Mouse (Mus musculus) midbrain, embryonic 14.5 days (tissue): ENCODE results near the gene Gm10065. TPM values are rescaled to one million over a fixed set of nuclear protein-coding genes. Genes with fewer than 3 reads are reported as not detected.
A peak's percentile ranks its signal among the peaks of the same experiment; 100 is the strongest.

Source experiments
- ATAC-seq: fragments of 200-750 bp; cut with Nextera tagmentation; 2 replicates; pipeline ENCODE4 v1.8.0; 2017; ENCODE audit warnings: moderate number of reproducible peaks, moderate library complexity; ENCODE audit not compliant: low FRiP score, low TSS enrichment
- DNase-seq: peaks from one replicate; pipeline ENCODE4 v3.0.0-alpha.2; 2015
- H3K27ac ChIP-seq: fragments of 300-500 bp; sonication (generic); replicated peaks from 2 replicates; pipeline ENCODE4 v1.5.1; 2014; ENCODE audit warnings: mild to moderate bottlenecking, low read depth, low read length, moderate library complexity
- H3K27me3 ChIP-seq: fragments of 300-500 bp; sonication (generic); 2 replicates; pipeline ENCODE4 v1.6.1; 2014; ENCODE audit warnings: low read length, control low read depth, mixed read lengths; ENCODE audit not compliant: control insufficient read depth, insufficient read depth
- H3K36me3 ChIP-seq: fragments of 300-500 bp; sonication (generic); 2 replicates; pipeline ENCODE4 v1.6.1; 2014; ENCODE audit warnings: low read length, control low read depth; ENCODE audit not compliant: control insufficient read depth, insufficient read depth
- H3K4me1 ChIP-seq: fragments of 300-500 bp; sonication (generic); 2 replicates; pipeline ENCODE4 v1.6.1; 2014; ENCODE audit warnings: mild to moderate bottlenecking, antibody characterized with exemption, low read length, control low read depth; ENCODE audit not compliant: control insufficient read depth, insufficient read depth
- H3K4me2 ChIP-seq: fragments of 300-500 bp; sonication (generic); 2 replicates; pipeline ENCODE4 v1.6.1; 2014; ENCODE audit warnings: mild to moderate bottlenecking, low read length, moderate library complexity
- H3K4me3 ChIP-seq: fragments of 300-500 bp; sonication (generic); replicated peaks from 2 replicates; pipeline ENCODE4 v1.5.1; 2014; ENCODE audit warnings: low read depth, low read length
- H3K9ac ChIP-seq: fragments of 300-500 bp; sonication (generic); replicated peaks from 2 replicates; pipeline ENCODE4 v1.6.1; 2014; ENCODE audit warnings: mild to moderate bottlenecking, low read length, moderate library complexity
- H3K9me3 ChIP-seq: fragments of 300-500 bp; sonication (generic); 2 replicates; pipeline ENCODE4 v1.6.1; 2016; ENCODE audit warnings: low read length, control low read depth, mixed read lengths; ENCODE audit not compliant: control insufficient read depth
- WGBS: fragments of 180-500 bp; shearing (Covaris S2); extraction: QIAGEN DNeasy Blood & Tissue Kit; methylation state at CpG from one replicate; pipeline ENCODE4 v1.1.7; 2014; 5-methylcytosine and 5-hydroxymethylcytosine counted together
- microRNA counts: library from miRNA; unstranded; fragments of <30 nt; microRNA quantifications from one replicate; lab custom pipeline; 2016
- microRNA-seq: library from miRNA; unstranded; fragments of <30 nt; microRNA quantifications from one replicate; pipeline ENCODE4, GENCODE M21; 2016
- polyA plus RNA-seq: library from polyadenylated mRNA; unstranded; fragments of >200 nt; fragmentation: Nextera tagmentation; extraction: Ambion mirVana; gene quantifications from 2 replicates; pipeline ENCODE4 v1.2.1, GENCODE M21; 2014

Gm10065 gene
- polyA plus RNA-seq, 1 experiment from 2014 or later, result not detected

- DNase-seq, result no peak
- H3K27me3 ChIP-seq, result no peaks in the 10 kb centered on the region
- H3K9ac ChIP-seq, result no peak overlapping the region
- 88% methylated on average over 16 of the region's 16 CpGs for WGBS
- no peak overlapping the region for H3K4me3 ChIP-seq
- no peak overlapping the region for H3K27ac ChIP-seq
- no peak for ATAC-seq
- no peak overlapping the region for H3K4me2 ChIP-seq
- peaks cover 59% of the 10 kb centered on the region for H3K36me3 ChIP-seq
- peaks cover 11% of the 10 kb centered on the region for H3K4me1 ChIP-seq
- no peaks in the 10 kb centered on the region for H3K9me3 ChIP-seq
Observed at GRCm38 (mm10) chr13:21447856-21448614, 31.2 kb downstream of the Gm10065 start.

- Histone ChIP-seq H3K9me3 (no peaks in the 10 kb centered on the region), H3K36me3 (peaks cover 63% of the 10 kb centered on the region), H3K4me1 (no peaks in the 10 kb centered on the region), H3K9ac (no peak overlapping the region), H3K27me3 (no peaks in the 10 kb centered on the region), H3K4me2 (no peak overlapping the region), H3K27ac (no peak overlapping the region), H3K4me3 (no peak overlapping the region)
- DNase-seq (no peak), ATAC-seq (no peak)
- 90% methylated on average over 9 of the region's 9 CpGs for WGBS
Observed at GRCm38 (mm10) chr13:21446796-21447195, 32.4 kb downstream of the Gm10065 start.

- peak overlapping the region; percentile 69 for H3K9ac ChIP-seq
- H3K36me3 ChIP-seq, result peaks cover 35% of the 10 kb centered on the region
- no peaks in the 10 kb centered on the region for H3K27me3 ChIP-seq
- ATAC-seq, result peak; percentile 32; the same call in 1 of the 2 replicates
- H3K9me3 ChIP-seq, result no peaks in the 10 kb centered on the region
- H3K27ac ChIP-seq, result peak overlapping the region; percentile 73
- 16% methylated on average over 10 of the region's 10 CpGs for WGBS
- DNase-seq, result no peak
- peak overlapping the region; percentile 71 for H3K4me2 ChIP-seq
- peaks cover 4% of the 10 kb centered on the region; the same call in 1 of the 2 replicates for H3K4me1 ChIP-seq
- peak overlapping the region; percentile 45 for H3K4me3 ChIP-seq
Observed at GRCm38 (mm10) chr13:21441207-21441572, 38.1 kb downstream of the Gm10065 start.

GRCm38 (mm10) chr13:21440503-21441206 is 38.6 kb downstream of the Gm10065 start, which contains the start of gene Pgbd1:
Gene Pgbd1, minus strand, starts transcription at chr13:21441058.
- Histone ChIP-seq H3K9ac (peak within 1 kb of the TSS; percentile 69), H3K27ac (peak within 1 kb of the TSS; percentile 73), H3K36me3 (peaks cover 30% of the 10 kb centered on the region), H3K4me2 (peak within 1 kb of the TSS; percentile 71), H3K4me1 (peaks cover 4% of the 10 kb centered on the region; the same call in 1 of the 2 replicates), H3K4me3 (peak within 1 kb of the TSS; percentile 45), H3K27me3 (no peaks in the 10 kb centered on the region), H3K9me3 (no peaks in the 10 kb centered on the region)
- ATAC-seq, result peak; percentile 93
- DNase-seq, result peak; percentile 90
- under 1% methylated on average over 32 of the region's 32 CpGs for WGBS

GRCm38 (mm10) chr13:21435476-21435875 is 43.8 kb downstream of the Gm10065 start:
- ATAC-seq, result no peak
- Histone ChIP-seq H3K4me2 (no peak overlapping the region), H3K4me1 (no peaks in the 10 kb centered on the region; the same call in 1 of the 2 replicates), H3K9ac (no peak overlapping the region), H3K36me3 (no peaks in the 10 kb centered on the region), H3K4me3 (no peak overlapping the region), H3K27ac (no peak overlapping the region), H3K9me3 (no peaks in the 10 kb centered on the region), H3K27me3 (no peaks in the 10 kb centered on the region)
- no peak for DNase-seq
- 92% methylated on average over 4 of the region's 4 CpGs for WGBS

MicroRNAs within 50 kb of the gene (microRNA counts, 519-probe panel; counts per million panel counts)
- microRNA mmu-miR-1896 (lab: Ali Mortazavi, UCI), result not detected

Small RNA genes lying within 50 kb of the gene (microRNA-seq; reads per million reads assigned to microRNA genes)
- not detected for gene Mir1896

Other genes starting within 250 kb of the Gm10065 start
- gene Gpx5, start 186.7 kb downstream of the Gm10065 start, polyA plus RNA-seq, result not detected in 2 replicates
- not detected in 2 replicates for gene Gpx6, start 167.3 kb downstream of the Gm10065 start, polyA plus RNA-seq
- gene Olfr1367, start 132.5 kb downstream of the Gm10065 start, polyA plus RNA-seq, result not detected in 2 replicates
- 11.8 and 15.9 TPM in 2 replicates for gene Zscan12, start 116.6 kb downstream of the Gm10065 start, polyA plus RNA-seq
- gene Zkscan3, start 76.7 kb downstream of the Gm10065 start, polyA plus RNA-seq, result 61.8 and 69.9 TPM in 2 replicates
- gene Pgbd1, start 38.4 kb downstream of the Gm10065 start, polyA plus RNA-seq, result 3.9 and 5.2 TPM in 2 replicates
- gene Zscan26, start 25.7 kb downstream of the Gm10065 start, polyA plus RNA-seq, result 15.7 and 17.6 TPM in 2 replicates
- gene Nkapl, start 10.9 kb downstream of the Gm10065 start, polyA plus RNA-seq, result 3.2 and 5.1 TPM in 2 replicates
- 8.8 and 9.7 TPM in 2 replicates for gene Zkscan4, start 534 bp downstream of the Gm10065 start, polyA plus RNA-seq
- 0.34 and 0.54 TPM in 2 replicates for gene AK157302, start 15.8 kb upstream of the Gm10065 start, polyA plus RNA-seq
- gene Gm11273, start 22.0 kb upstream of the Gm10065 start, polyA plus RNA-seq, result 4.7 and 6.6 TPM in 2 replicates
- gene Zkscan8, start 51.7 kb upstream of the Gm10065 start, polyA plus RNA-seq, result 6.1 and 10.9 TPM in 2 replicates
- 0.07 and 0.20 TPM in 2 replicates for gene Olfr1366, start 63.4 kb upstream of the Gm10065 start, polyA plus RNA-seq
- gene Olfr1535, start 80.5 kb upstream of the Gm10065 start, polyA plus RNA-seq, result 0.05 and 0.13 TPM in 2 replicates
- gene Olfr1364, start 102.3 kb upstream of the Gm10065 start, polyA plus RNA-seq, result not detected in 2 replicates
- gene Olfr1362, start 134.6 kb upstream of the Gm10065 start, polyA plus RNA-seq, result not detected in 2 replicates
- gene Olfr11, start 163.1 kb upstream of the Gm10065 start, polyA plus RNA-seq, result not detected in 2 replicates
- not detected in 2 replicates for gene Olfr1361, start 183.9 kb upstream of the Gm10065 start, polyA plus RNA-seq
- not detected in 2 replicates for gene Olfr1360, start 198.0 kb upstream of the Gm10065 start, polyA plus RNA-seq
- gene Olfr1359, start 218.7 kb upstream of the Gm10065 start, polyA plus RNA-seq, result not detected in 2 replicates
- 1.2 TPM in 1 of 2 replicates, not detected in the other for gene Hist1h2bl, start 236.7 kb upstream of the Gm10065 start, polyA plus RNA-seq
- 13.6 and 22.1 TPM in 2 replicates for gene Hist1h2ai, start 237.0 kb upstream of the Gm10065 start, polyA plus RNA-seq
- gene Hist1h3h, start 238.2 kb upstream of the Gm10065 start, polyA plus RNA-seq, result 2.9 and 6.0 TPM in 2 replicates
- gene Hist1h2bm, start 242.6 kb upstream of the Gm10065 start, polyA plus RNA-seq, result 1.1 and 1.4 TPM in 2 replicates